Mouse (Mus musculus): ENCODE results near the gene Dnm3.

DNA sequence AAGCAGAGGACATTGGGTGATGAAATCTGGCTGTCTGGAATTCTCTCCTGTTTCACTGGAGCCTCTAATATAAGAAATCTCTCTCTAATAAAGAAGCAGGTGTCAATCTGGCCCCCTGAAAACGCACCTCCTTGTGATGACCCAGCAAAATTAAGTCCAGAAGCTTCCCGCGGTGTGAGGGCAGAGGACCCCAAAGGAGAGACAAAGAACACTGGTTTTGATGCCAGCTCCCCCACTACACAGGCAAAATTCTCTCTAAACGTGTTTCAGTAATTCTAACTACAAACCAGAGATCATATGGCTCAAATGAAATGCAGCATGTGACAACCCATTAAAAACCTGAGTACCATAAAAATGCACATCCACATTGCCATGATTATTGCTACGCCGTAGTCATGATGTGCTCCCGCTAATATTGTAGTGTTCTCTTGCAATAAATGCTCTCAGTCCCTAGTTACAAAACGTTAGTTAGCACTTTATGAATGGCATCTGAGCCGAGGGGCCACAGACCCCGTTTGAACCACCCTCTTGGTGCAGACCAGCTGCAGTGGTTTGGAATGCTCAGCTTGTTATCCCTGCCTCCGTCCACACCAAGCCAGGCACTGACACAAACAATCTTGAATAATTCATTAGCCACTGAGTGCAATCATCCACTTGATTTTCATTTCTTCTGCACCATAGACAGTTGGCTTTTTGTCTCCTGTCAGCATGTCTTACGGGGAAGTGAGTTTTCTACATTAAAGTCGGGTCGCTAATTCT is 67.4 kb downstream of the Dnm3 start:
- no peak for TF ChIP-seq CTCF (IDR thresholded peaks at IDR 0.05; ENCODE audit: extremely low read depth, insufficient read depth, insufficient read length, insufficient replicate concordance)
- no peak for TF ChIP-seq POLR2A (IDR thresholded peaks at IDR 0.05; ENCODE audit: low read depth, low read length)
